Mouse (Mus musculus): Measurements from ENCODE around the gene a. TPM values are rescaled to one million over a fixed set of nuclear protein-coding genes. Genes with fewer than 3 reads are reported as not detected.

a gene
- total RNA-seq, 2 experiments from 2014 or later: not detected

- no peak overlapping the region for H3K4me3 ChIP-seq
- TF ChIP-seq CTCF (conservative IDR thresholded peaks at IDR 0.05): no peak
- H3K27ac ChIP-seq: no peak overlapping the region
- DNase-seq (ENCODE audit: low spot score in 2 of 2): no peak
Measured at GRCm38 (mm10) chr2:154827521-154827920, 36.3 kb downstream of the a start.

DNA sequence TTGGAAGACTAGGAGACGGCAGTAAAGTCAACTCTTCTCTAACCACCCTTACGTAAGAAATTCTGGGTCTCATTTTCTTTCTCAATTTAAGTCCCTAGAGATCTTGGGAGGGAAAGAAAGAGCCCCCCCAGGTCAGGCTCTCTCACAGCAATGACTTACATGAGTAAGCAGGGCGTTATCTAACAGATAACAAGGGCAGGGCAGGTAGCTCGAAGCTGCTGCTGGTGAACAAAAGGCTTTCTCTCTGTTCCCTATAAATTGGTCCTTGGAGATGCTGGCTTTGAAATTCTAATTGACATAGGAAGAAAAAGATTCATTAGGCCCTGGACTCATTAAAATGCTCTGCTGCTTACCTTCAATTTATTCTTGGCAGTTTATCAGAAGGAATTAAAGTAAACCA is 41.3 kb downstream of the a start:
- DNase-seq (ENCODE audit: low spot score in 2 of 2): no peak
- H3K4me3 ChIP-seq: no peak overlapping the region
- no peak overlapping the region for H3K27ac ChIP-seq
- TF ChIP-seq CTCF (conservative IDR thresholded peaks at IDR 0.05): no peak

- no peak for DNase-seq (ENCODE audit: low spot score in 2 of 2)
- no peak overlapping the region for H3K27ac ChIP-seq
- TF ChIP-seq CTCF (conservative IDR thresholded peaks at IDR 0.05): no peak
- no peak overlapping the region for H3K4me3 ChIP-seq
Measured at GRCm38 (mm10) chr2:154834149-154834865, 43.1 kb downstream of the a start.

DNA sequence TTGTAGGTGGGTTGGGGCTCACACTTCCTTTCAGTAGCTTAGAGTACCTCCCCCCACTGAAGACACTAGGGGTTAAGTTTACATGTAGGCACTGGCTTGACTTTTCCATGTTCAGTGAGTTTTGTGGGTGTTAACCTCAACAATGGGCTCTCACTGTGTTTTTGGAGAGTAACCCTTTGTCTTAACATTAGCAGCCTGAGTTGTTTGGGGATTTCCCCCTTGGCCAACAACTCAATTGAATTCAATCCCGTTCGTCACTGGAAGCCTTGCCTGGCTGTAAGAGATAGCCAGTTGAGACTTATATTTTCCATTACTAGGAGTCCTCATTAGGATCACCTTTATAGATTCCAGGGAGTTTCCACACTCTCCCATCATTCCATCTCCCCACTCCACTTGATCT is 45.3 kb downstream of the a start:
- no peak overlapping the region for H3K4me3 ChIP-seq
- H3K27ac ChIP-seq: no peak overlapping the region
- DNase-seq (ENCODE audit: low spot score in 2 of 2): no peak
- no peak for TF ChIP-seq CTCF (conservative IDR thresholded peaks at IDR 0.05)

GRCm38 (mm10) chr2:154848086-154848485 is 56.9 kb downstream of the a start:
- no peak overlapping the region for H3K27ac ChIP-seq
- no peak for TF ChIP-seq CTCF (conservative IDR thresholded peaks at IDR 0.05)
- no peak overlapping the region for H3K4me3 ChIP-seq
- DNase-seq (ENCODE audit: low spot score in 2 of 2): no peak

- DNase-seq (ENCODE audit: low spot score in 2 of 2): peak; percentile 62 to 76
- no peak overlapping the region for H3K4me3 ChIP-seq
- H3K27ac ChIP-seq: no peak overlapping the region
- TF ChIP-seq CTCF (conservative IDR thresholded peaks at IDR 0.05): peak; percentile 92
Measured at GRCm38 (mm10) chr2:154855383-154855782, 64.2 kb downstream of the a start.

DNA sequence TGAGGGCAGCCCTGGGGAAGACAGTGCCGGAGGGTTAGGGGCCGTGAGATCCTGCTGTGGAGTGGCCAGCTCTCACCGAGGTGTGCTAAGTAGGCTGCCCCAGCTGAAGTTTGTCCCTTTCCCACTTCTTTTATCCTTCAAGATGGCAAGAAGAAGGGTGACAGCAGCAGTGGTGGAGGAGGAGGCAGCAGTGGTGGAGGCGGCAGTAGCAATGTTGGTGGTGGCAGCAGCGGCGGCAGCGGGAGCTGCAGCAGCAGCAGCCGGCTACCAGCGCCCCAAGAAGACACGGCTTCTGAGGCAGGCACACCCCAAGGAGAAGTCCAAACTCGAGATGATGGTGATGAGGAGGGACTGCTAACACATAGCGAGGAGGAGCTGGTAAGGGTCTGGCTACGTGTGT is 72.5 kb downstream of the a start:
- DNase-seq (ENCODE audit: low spot score in 2 of 2): peak in 1 of 2 experiments; percentile 5
- Histone ChIP-seq H3K27ac (peak overlapping the region; percentile 36; the same call in 1 of the 2 replicates), H3K4me3 (no peak overlapping the region)
- TF ChIP-seq CTCF (conservative IDR thresholded peaks at IDR 0.05): no peak

- no peak overlapping the region for H3K4me3 ChIP-seq
- no peak for DNase-seq (ENCODE audit: low spot score in 2 of 2)
- no peak overlapping the region for H3K27ac ChIP-seq
- no peak for TF ChIP-seq CTCF (conservative IDR thresholded peaks at IDR 0.05)
Measured at GRCm38 (mm10) chr2:154865696-154866095, 74.5 kb downstream of the a start.

DNA sequence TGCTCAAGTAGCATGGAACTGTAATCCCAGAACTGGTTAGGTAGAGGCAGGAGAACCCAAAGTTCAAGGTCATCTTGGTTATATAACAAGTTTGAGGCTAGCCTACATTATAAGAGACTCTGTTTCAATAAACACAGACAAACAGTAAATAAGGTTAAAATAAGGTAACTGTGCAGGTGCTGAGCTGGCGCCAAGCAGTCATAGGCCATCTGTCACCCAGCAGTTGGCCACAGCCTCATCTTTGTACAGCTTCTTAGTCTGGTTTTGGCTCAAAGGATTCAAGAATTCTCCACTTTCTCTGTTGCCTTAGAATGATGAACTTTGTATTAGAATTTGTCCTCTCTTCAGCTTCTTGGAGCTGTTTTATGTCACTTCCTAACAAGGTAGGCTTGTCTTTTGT is 76.9 kb downstream of the a start:
- no peak for DNase-seq (ENCODE audit: low spot score in 2 of 2)
- no peak overlapping the region for H3K4me3 ChIP-seq
- H3K27ac ChIP-seq: no peak overlapping the region
- TF ChIP-seq CTCF (conservative IDR thresholded peaks at IDR 0.05): no peak

- Histone ChIP-seq H3K4me3 (no peak overlapping the region), H3K27ac (no peak overlapping the region)
- TF ChIP-seq CTCF (conservative IDR thresholded peaks at IDR 0.05): no peak
- DNase-seq (ENCODE audit: low spot score in 2 of 2): no peak
Measured at GRCm38 (mm10) chr2:154869954-154870641, 78.9 kb downstream of the a start.

GRCm38 (mm10) chr2:154876621-154877020 is 85.4 kb downstream of the a start:
- DNase-seq (ENCODE audit: low spot score in 2 of 2): no peak
- no peak for TF ChIP-seq CTCF (conservative IDR thresholded peaks at IDR 0.05)
- no peak overlapping the region for H3K4me3 ChIP-seq
- no peak overlapping the region for H3K27ac ChIP-seq

- peak overlapping the region; percentile 75 for H3K4me3 ChIP-seq
- H3K27ac ChIP-seq: no peak overlapping the region; the same call in 1 of the 2 replicates
- no peak for TF ChIP-seq CTCF (conservative IDR thresholded peaks at IDR 0.05)
- no peak for DNase-seq (ENCODE audit: low spot score in 2 of 2)
Measured at GRCm38 (mm10) chr2:154891585-154891984, 100.4 kb downstream of the a start.

- Histone ChIP-seq H3K27ac (peak within 1 kb of the TSS; percentile 81), H3K4me3 (peak within 1 kb of the TSS; percentile 75)
- DNase-seq (ENCODE audit: low spot score in 2 of 2): peak; percentile 95 to 97
- no peak for TF ChIP-seq CTCF (conservative IDR thresholded peaks at IDR 0.05)
Measured at GRCm38 (mm10) chr2:154892201-154893044, 101.2 kb downstream of the a start, which contains the start of gene Eif2s2. Gene Eif2s2 (minus strand): TSS chr2:154892935.
